Mouse (Mus musculus): ENCODE measurements around the gene D430019H16Rik.

- TF ChIP-seq POLR2A (IDR thresholded peaks at IDR 0.05; ENCODE audit: borderline replicate concordance, extremely low read depth, low read depth, low read length) (no peak), CTCF (IDR thresholded peaks at IDR 0.05; ENCODE audit: insufficient read depth, low read length) (no peak)
These were observed 27.1 kb upstream of the D430019H16Rik start for GRCm38 (mm10) chr12:105426541-105426940.

All from lung, adult 2 months (tissue).